Mouse (Mus musculus) CH12.LX (cell line): ENCODE data around the gene Son. TPM values are rescaled to one million over a fixed set of nuclear protein-coding genes. Genes with fewer than 3 reads are reported as not detected.
A peak's percentile ranks its signal among the peaks of the same experiment; 100 is the strongest.

Experiments
- DNase-seq: peaks from one replicate; pipeline ENCODE4 v3.0.0-alpha.2; 2013; ENCODE audit errors: extremely low read depth
- H3K27ac ChIP-seq: 2 replicates; pipeline ENCODE4 v1.5.1; 2012; ENCODE audit warnings: low read depth, mild to moderate bottlenecking, control low read depth, moderate library complexity; ENCODE audit not compliant: insufficient read depth
- H3K27me3 ChIP-seq: replicated peaks from 2 replicates; pipeline ENCODE3; 2012; ENCODE audit warnings: inconsistent platforms
- H3K36me3 ChIP-seq, 2 experiments: replicated peaks in 1 of 2; 2 replicates each; pipeline versions ENCODE3 to v1.6.1; 2012; ENCODE audit warnings: inconsistent platforms in 1 of 2, low read length in 1 of 2, mild to moderate bottlenecking in 1 of 2, mixed read lengths in 1 of 2, moderate library complexity in 1 of 2; ENCODE audit not compliant: control insufficient read depth in 1 of 2, insufficient read depth in 1 of 2
- H3K4me1 ChIP-seq, 2 experiments: 2 replicates each; pipeline ENCODE4 v1.6.1; 2012; ENCODE audit warnings: inconsistent platforms in 1 of 2, moderate library complexity in 1 of 2; ENCODE audit not compliant: insufficient read depth in 2 of 2, control insufficient read depth in 1 of 2
- H3K4me2 ChIP-seq: 2 replicates; pipeline ENCODE4 v1.6.1; 2012; ENCODE audit warnings: low read depth, mild to moderate bottlenecking, control low read depth; ENCODE audit not compliant: poor library complexity, insufficient read depth, severe bottlenecking
- H3K4me3 ChIP-seq, 3 experiments: fragments of 150-350 bp in 1 of 3; sonication (generic) in 1 of 3; replicated peaks in 1 of 3; 2 replicates each; pipeline versions ENCODE3 to v1.5.1; 2011 to 2012; ENCODE audit warnings: low read depth in 2 of 3, low read length in 2 of 3, mild to moderate bottlenecking in 2 of 3, moderate library complexity in 2 of 3, control low read depth in 1 of 3, improper control_type of control experiment in 1 of 3, inconsistent platforms in 1 of 3, mixed read lengths in 1 of 3; ENCODE audit not compliant: poor library complexity in 1 of 3
- H3K79me2 ChIP-seq: replicated peaks from 2 replicates; pipeline ENCODE4 v1.6.1; 2012; ENCODE audit warnings: mild to moderate bottlenecking, moderate library complexity; ENCODE audit not compliant: control insufficient read depth, poor library complexity, insufficient read depth, severe bottlenecking; ENCODE audit errors: extremely low read depth
- H3K9ac ChIP-seq: 2 replicates; pipeline ENCODE4 v1.6.1; 2012; ENCODE audit warnings: low read depth, mild to moderate bottlenecking, control low read depth, moderate library complexity; ENCODE audit not compliant: insufficient read depth
- H3K9me3 ChIP-seq: replicated peaks from 2 replicates; pipeline ENCODE3; 2012; ENCODE audit warnings: low read length, inconsistent platforms, mixed read lengths
- NELFE ChIP-seq: IDR thresholded peaks from 2 replicates; pipeline ENCODE4 v1.6.1; 2011; ENCODE audit warnings: low read depth, low read length, improper control_type of control experiment
- POLR2A ChIP-seq: IDR thresholded peaks from 2 replicates; pipeline ENCODE4 v1.6.1; 2011; ENCODE audit warnings: low read depth, mild to moderate bottlenecking, improper control_type of control experiment, low read length
- POLR2AphosphoS2 ChIP-seq: IDR thresholded peaks from 2 replicates; pipeline ENCODE4 v1.6.1; 2011; ENCODE audit warnings: low read depth, low read length, improper control_type of control experiment
- RAD21 ChIP-seq: IDR thresholded peaks from 2 replicates; pipeline ENCODE4 v1.6.1; 2011; ENCODE audit warnings: low read depth, mild to moderate bottlenecking, low read length, improper control_type of control experiment, moderate library complexity
- SIN3A ChIP-seq: IDR thresholded peaks from 2 replicates; pipeline ENCODE4 v1.6.1; 2012; ENCODE audit warnings: low read length, improper control_type of control experiment, inconsistent platforms
- TCF12 ChIP-seq: IDR thresholded peaks from 2 replicates; pipeline ENCODE4 v1.6.1; 2014; ENCODE audit warnings: low read depth, mild to moderate bottlenecking, inconsistent platforms, low read length, improper control_type of control experiment
- USF1 ChIP-seq: IDR thresholded peaks from 2 replicates; pipeline ENCODE4 v1.6.1; 2014; ENCODE audit warnings: low read depth, mild to moderate bottlenecking, inconsistent platforms, low read length, improper control_type of control experiment
- ZKSCAN1 ChIP-seq: IDR thresholded peaks from 2 replicates; pipeline ENCODE4 v1.6.1; 2012; ENCODE audit warnings: low read depth, inconsistent platforms, low read length, improper control_type of control experiment, borderline replicate concordance
- ZMIZ1 ChIP-seq: IDR thresholded peaks from 2 replicates; pipeline ENCODE4 v1.6.1; 2012; ENCODE audit warnings: low read depth, mild to moderate bottlenecking, inconsistent platforms, low read length, improper control_type of control experiment
- ZNF384 ChIP-seq: IDR thresholded peaks from 2 replicates; pipeline ENCODE4 v1.6.1; 2012; ENCODE audit warnings: low read depth, low read length, improper control_type of control experiment, inconsistent platforms
- dilution Hi-C: fragments of 300-500 bp; cut with MboI; formaldehyde crosslinking; loops from 2 replicates; pipeline ENCODE4 v1.14.3; 2020; ENCODE audit warnings: low sequenced_read_pairs; ENCODE audit not compliant: extremely low pct_unique_long_range_greater_than_20kb, extremely low pct_ligation_motif_present
- in situ Hi-C: fragments of 300-500 bp; cut with MboI; formaldehyde crosslinking; loops from 3 replicates; pipeline ENCODE4 v1.14.3; 2019; ENCODE audit warnings: low sequenced_read_pairs, low pct_ligation_motif_present, low pct_unique_long_range_greater_than_20kb, mixed read lengths
- polyA plus RNA-seq: library from polyadenylated mRNA; unstranded; fragments of >175 nt; gene quantifications from 2 replicates; pipeline ENCODE4 v1.2.1, GENCODE M21; 2012; ENCODE audit warnings: low read depth; ENCODE audit not compliant: insufficient read length
- total RNA-seq, 2 experiments: library from RNA; depleted of rRNA; stranded (reverse); fragments of 300-350 nt in 1 of 2; fragments of >200 nt in 1 of 2; gene quantifications; 2 replicates each; pipeline ENCODE4 v1.2.3; 2012 to 2014

Gene Son
- total and polyA plus RNA-seq, 3 experiments: 126 to 271 (median 206) TPM

DNA sequence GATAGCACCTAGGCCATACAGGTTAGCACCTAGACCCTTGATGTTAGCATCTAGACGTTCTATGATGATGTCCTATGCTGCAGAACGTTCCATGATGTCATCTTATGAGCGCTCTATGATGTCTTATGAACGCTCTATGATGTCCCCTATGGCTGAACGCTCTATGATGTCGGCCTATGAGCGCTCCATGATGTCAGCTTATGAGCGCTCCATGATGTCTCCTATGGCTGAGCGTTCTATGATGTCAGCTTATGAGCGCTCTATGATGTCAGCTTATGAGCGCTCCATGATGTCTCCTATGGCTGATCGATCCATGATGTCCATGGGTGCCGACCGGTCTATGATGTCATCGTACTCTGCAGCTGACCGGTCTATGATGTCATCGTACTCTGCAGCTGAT is 10.0 kb downstream of the Son start:
- Histone ChIP-seq H3K4me3 (no peak overlapping the region), H3K36me3 (peaks cover 82 to 98% of the 10 kb centered on the region in 2 experiments), H3K4me1 (peaks cover under 1 to 27% of the 10 kb centered on the region in 2 experiments; a peak in 2 of 4 replicates), H3K9me3 (no peaks in the 10 kb centered on the region), H3K27me3 (no peaks in the 10 kb centered on the region), H3K27ac (no peak overlapping the region), H3K9ac (no peak overlapping the region), H3K4me2 (no peak overlapping the region), H3K79me2 (peaks cover 93% of the 10 kb centered on the region)
- DNase-seq: no peak
- dilution Hi-C loops (no loop called here), in situ Hi-C loops (no loop called here)
- no peak for TF ChIP-seq NELFE
- TF ChIP-seq POLR2AphosphoS2: no peak
- TF ChIP-seq POLR2A: 0 out of 2 replicates have a peak, but pooled peaks have one; percentile 16
- TF ChIP-seq TCF12: no peak

DNA sequence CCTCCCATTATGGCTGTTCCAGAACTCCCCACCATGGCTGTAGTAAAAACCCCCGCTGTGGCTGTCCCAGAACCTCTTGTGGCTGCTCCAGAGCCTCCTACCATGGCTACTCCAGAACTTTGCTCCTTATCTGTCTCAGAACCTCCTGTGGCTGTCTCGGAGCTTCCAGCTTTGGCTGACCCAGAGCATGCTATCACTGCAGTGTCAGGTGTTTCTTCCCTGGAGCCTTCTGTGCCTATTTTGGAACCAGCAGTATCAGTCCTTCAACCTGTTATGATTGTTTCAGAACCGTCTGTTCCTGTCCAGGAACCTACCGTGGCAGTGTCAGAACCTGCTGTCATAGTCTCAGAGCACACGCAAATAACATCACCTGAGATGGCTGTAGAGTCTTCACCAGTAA is 11.2 kb downstream of the Son start:
- in situ Hi-C loops: no loop called here
- peaks cover 0 to 17% of the 10 kb centered on the region in 2 experiments; a peak in 2 of 4 replicates for H3K4me1 ChIP-seq

DNA sequence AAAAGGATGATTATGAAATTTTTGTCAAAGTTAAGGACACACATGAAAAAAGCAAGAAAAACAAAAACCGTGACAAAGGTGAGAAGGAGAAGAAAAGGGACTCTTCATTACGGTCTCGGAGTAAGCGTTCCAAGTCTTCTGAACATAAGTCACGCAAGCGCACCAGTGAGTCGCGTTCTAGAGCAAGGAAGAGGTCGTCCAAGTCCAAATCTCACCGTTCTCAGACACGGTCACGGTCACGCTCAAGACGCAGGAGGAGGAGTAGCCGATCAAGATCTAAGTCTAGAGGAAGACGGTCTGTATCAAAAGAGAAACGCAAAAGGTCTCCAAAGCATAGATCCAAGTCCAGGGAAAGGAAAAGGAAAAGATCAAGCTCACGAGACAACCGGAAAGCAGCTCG is 12.5 kb downstream of the Son start:
- dilution Hi-C loops: no loop called here
- no peaks in the 10 kb centered on the region for H3K9me3 ChIP-seq

More for the DNA sequence above, 11.2 kb downstream of the Son start:
- no peak overlapping the region for H3K4me3 ChIP-seq
- no peaks in the 10 kb centered on the region for H3K27me3 ChIP-seq
- no peak overlapping the region for H3K4me2 ChIP-seq
- peaks cover 83 to 99% of the 10 kb centered on the region in 2 experiments for H3K36me3 ChIP-seq
- dilution Hi-C loops: no loop called here
- no peak overlapping the region for H3K9ac ChIP-seq
- TF ChIP-seq ZNF384 (no peak), ZMIZ1 (0 out of 2 replicates have a peak, but pooled peaks have one; percentile 46)
- no peak overlapping the region for H3K27ac ChIP-seq
- no peak for DNase-seq
- H3K9me3 ChIP-seq: no peaks in the 10 kb centered on the region
- peaks cover 93% of the 10 kb centered on the region for H3K79me2 ChIP-seq

More for the DNA sequence above, 12.5 kb downstream of the Son start:
- H3K9ac ChIP-seq: no peak overlapping the region
- H3K36me3 ChIP-seq: peaks cover 84 to 99% of the 10 kb centered on the region in 2 experiments
- H3K27me3 ChIP-seq: no peaks in the 10 kb centered on the region
- no peak overlapping the region for H3K27ac ChIP-seq
- DNase-seq: no peak
- H3K4me1 ChIP-seq: peaks cover 0 to 16% of the 10 kb centered on the region in 2 experiments; a peak in 2 of 4 replicates
- TF ChIP-seq RAD21 (no peak), NELFE (no peak), POLR2AphosphoS2 (peak; percentile 91; the same call in 1 of the 2 replicates), USF1 (no peak), ZKSCAN1 (no peak), SIN3A (no peak)
- no peak overlapping the region for H3K4me3 ChIP-seq
- H3K79me2 ChIP-seq: peaks cover 89% of the 10 kb centered on the region
- in situ Hi-C loops: no loop called here
- H3K4me2 ChIP-seq: no peak overlapping the region
